Mouse (Mus musculus): Measurements from ENCODE around the gene Olfr784. TPM values are rescaled to one million over a fixed set of nuclear protein-coding genes. Genes with fewer than 3 reads are reported as not detected.
"Not testable (repeated sequence)": the region's sequence is repeated elsewhere in the genome, so short reads cannot be mapped to it uniquely, and the experiment has no call there.

Olfr784 gene
- 0.13 and 0.16 TPM in 2 replicates for polyA plus RNA-seq (2015; fragmentation: Nextera tagmentation; extraction: Ambion mirVana)

DNA sequence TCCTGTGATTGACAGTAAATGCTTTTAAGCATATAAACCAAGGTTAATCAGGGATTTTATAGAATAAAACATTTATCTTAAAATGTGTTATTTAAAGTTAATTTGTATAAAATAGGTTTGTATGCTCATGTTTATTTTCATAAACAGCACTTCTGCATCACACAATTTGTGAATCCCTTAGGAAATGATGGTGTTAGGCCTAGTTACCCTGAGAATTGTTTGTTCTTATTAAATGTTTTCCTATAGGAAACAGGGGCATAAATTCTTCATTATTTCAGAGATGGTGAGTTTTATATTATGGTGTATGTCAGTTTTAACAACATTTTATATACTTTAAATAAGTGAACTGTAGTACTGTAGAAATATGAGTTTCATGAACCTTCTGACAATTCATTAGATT, at the start of gene Olfr784:
Gene Olfr784, plus strand, starts transcription at position 301 of the 400 bp plus-strand sequence.
- H3K36me3 ChIP-seq: no peaks in the 10 kb centered on the region
- no peaks in the 10 kb centered on the region for H3K9me3 ChIP-seq
- no peak for ATAC-seq (ENCODE audit: low FRiP score, low read depth)
- no peak within 1 kb of the TSS for H3K4me3 ChIP-seq
- no peaks in the 10 kb centered on the region for H3K4me1 ChIP-seq (replicated peaks)
- no peak within 1 kb of the TSS for H3K27ac ChIP-seq (replicated peaks)
- H3K9ac ChIP-seq: no peak within 1 kb of the TSS
- H3K27me3 ChIP-seq: no peaks in the 10 kb centered on the region
- H3K4me2 ChIP-seq: no peak within 1 kb of the TSS

GRCm38 (mm10) chr10:129348550-129348949, 35.3 kb upstream of the Olfr784 start, which contains the start of gene Olfr782:
Gene Olfr782 (plus strand): TSS chr10:129348850.
- no peak within 1 kb of the TSS for H3K4me3 ChIP-seq
- WGBS: 79% methylated on average over 3 of the region's 3 CpGs
- no peaks in the 10 kb centered on the region for H3K9me3 ChIP-seq
- no peaks in the 10 kb centered on the region for H3K4me1 ChIP-seq (replicated peaks)
- no peak within 1 kb of the TSS for H3K4me2 ChIP-seq
- H3K36me3 ChIP-seq: no peaks in the 10 kb centered on the region
- no peak within 1 kb of the TSS for H3K27ac ChIP-seq (replicated peaks)
- H3K27me3 ChIP-seq: no peaks in the 10 kb centered on the region
- H3K9ac ChIP-seq: no peak within 1 kb of the TSS
- ATAC-seq (ENCODE audit: low FRiP score, low read depth): no peak

- not testable (repeated sequence) for H3K9ac ChIP-seq; H3K36me3 ChIP-seq; H3K4me3 ChIP-seq; H3K4me2 ChIP-seq; H3K27me3 ChIP-seq; ATAC-seq (ENCODE audit: low FRiP score, low read depth); H3K27ac ChIP-seq (replicated peaks); H3K4me1 ChIP-seq (replicated peaks); H3K9me3 ChIP-seq
- WGBS: 78% methylated on average over 2 of the region's 2 CpGs
These were observed 31.4 kb upstream of the Olfr784 start for GRCm38 (mm10) chr10:129352475-129352874.

DNA sequence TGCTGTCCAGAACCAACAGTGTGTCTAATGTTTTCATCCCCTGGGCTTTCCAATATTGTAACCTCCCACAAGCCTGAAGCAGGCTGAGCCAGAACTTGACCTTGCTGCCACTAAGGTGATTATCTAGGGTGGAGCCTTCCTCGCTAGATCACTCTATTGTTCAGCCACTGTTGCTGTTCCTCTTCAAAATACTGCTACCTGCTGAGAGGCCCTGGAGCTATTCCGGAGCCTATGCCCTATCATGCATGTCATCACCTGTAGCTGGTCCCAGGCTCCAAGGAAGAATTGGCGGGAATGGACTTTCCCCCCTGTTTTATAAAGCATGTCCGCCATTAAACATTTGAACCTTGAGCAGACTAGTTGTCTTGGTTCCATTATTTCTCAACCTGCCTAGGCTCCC, 27.4 kb upstream of the Olfr784 start:
- H3K4me3 ChIP-seq; H3K36me3 ChIP-seq; H3K9me3 ChIP-seq; H3K9ac ChIP-seq; ATAC-seq (ENCODE audit: low FRiP score, low read depth); H3K27ac ChIP-seq (replicated peaks); H3K4me1 ChIP-seq (replicated peaks); H3K4me2 ChIP-seq; H3K27me3 ChIP-seq: not testable (repeated sequence)
- WGBS: 85% methylated on average over 4 of the region's 4 CpGs

DNA sequence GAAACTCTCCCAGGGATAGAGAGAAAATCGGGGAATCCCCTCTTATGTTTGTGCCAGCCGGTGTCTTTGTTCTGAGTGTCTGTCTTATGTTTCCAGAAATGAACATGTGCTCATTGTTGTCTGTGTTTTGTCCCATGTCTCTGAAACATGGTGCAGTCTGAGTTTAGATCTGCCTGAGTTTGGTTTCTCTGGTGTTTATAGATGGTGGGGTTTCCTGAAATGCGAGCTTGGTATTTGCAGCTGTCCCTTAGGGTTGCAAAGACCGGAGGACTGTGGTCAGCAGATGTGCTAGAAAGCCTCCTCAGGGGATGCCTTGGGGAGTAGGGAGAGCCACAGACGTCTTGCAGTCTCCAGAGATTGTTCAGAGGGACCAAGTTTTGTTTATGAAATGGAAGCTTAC, 26.6 kb upstream of the Olfr784 start:
- WGBS: 83% methylated on average over 5 of the region's 5 CpGs
- Histone ChIP-seq H3K9me3 (0 out of 2 replicates have a peak, but pooled peaks cover 3% of the 10 kb centered on the region), H3K27me3 (no peaks in the 10 kb centered on the region), H3K4me2 (no peak overlapping the region), H3K4me1 (replicated peaks) (no peaks in the 10 kb centered on the region), H3K27ac (replicated peaks) (no peak overlapping the region), H3K36me3 (no peaks in the 10 kb centered on the region), H3K4me3 (no peak overlapping the region), H3K9ac (no peak overlapping the region)
- ATAC-seq (ENCODE audit: low FRiP score, low read depth): no peak

DNA sequence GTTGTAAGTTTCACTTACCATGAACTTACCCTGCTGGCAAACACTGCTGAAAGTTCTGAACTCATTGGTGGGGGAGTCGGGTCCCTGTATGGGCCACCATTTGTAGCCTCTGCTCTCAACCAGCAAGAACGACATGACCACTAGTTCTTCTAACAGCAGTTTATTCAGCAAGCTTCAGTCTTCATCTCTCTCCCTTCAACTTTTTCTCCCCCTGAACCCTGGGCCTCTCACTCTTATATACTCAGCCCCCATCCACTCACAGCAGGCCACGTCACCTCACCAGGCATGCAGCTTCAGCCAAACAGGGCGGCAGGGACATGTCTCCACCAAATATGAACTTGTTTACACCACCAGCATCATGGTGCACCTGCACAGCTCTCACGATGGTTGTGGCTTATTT, 9.8 kb upstream of the Olfr784 start:
- not testable (repeated sequence) for H3K9me3 ChIP-seq, H3K36me3 ChIP-seq

DNA sequence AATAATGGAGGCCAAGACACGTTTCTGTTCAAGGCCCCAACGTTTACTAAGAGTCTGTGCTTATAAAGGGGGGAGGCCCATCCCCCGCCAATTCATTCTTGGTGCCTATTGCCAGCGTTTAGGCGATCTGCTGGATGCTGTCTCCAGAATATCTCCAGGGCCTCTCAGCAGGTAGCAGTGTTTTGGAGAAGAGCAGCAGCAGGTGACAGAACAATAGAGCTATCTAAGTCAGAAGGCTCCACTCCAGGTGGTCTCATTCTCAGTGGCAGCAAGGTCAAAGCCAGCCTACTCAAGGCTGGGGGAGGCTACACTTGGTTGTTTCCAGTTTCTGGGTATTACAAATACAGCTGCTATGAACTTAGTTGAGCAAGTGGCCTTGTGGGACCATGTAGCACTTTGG, 17.0 kb downstream of the Olfr784 start:
- Histone ChIP-seq H3K27me3 (no peaks in the 10 kb centered on the region), H3K4me2 (no peak overlapping the region), H3K27ac (replicated peaks) (no peak overlapping the region), H3K4me3 (no peak overlapping the region), H3K4me1 (replicated peaks) (no peaks in the 10 kb centered on the region), H3K9ac (no peak overlapping the region), H3K9me3 (no peaks in the 10 kb centered on the region), H3K36me3 (no peaks in the 10 kb centered on the region)
- 39% methylated on average over 5 of the region's 5 CpGs for WGBS
- ATAC-seq (ENCODE audit: low FRiP score, low read depth): no peak

More for the DNA sequence above, 9.8 kb upstream of the Olfr784 start:
- H3K4me1 ChIP-seq (replicated peaks); ATAC-seq (ENCODE audit: low FRiP score, low read depth); H3K27ac ChIP-seq (replicated peaks); H3K4me2 ChIP-seq; H3K27me3 ChIP-seq; H3K9ac ChIP-seq; H3K4me3 ChIP-seq: not testable (repeated sequence)
- 95% methylated on average over 5 of the region's 5 CpGs for WGBS

- Histone ChIP-seq H3K27me3 (no peaks in the 10 kb centered on the region), H3K9ac (no peak within 1 kb of the TSS), H3K27ac (replicated peaks) (no peak within 1 kb of the TSS), H3K4me2 (no peak within 1 kb of the TSS), H3K4me3 (no peak within 1 kb of the TSS), H3K9me3 (no peaks in the 10 kb centered on the region), H3K36me3 (no peaks in the 10 kb centered on the region), H3K4me1 (replicated peaks) (no peaks in the 10 kb centered on the region)
- no peak for ATAC-seq (ENCODE audit: low FRiP score, low read depth)
- WGBS: 78% methylated on average over 2 of the region's 2 CpGs
These were observed 21.2 kb downstream of the Olfr784 start, which contains the start of gene Olfr785 for GRCm38 (mm10) chr10:129405126-129405525. Gene Olfr785 (plus strand): TSS chr10:129405426.

- no peak within 1 kb of the TSS for H3K4me2 ChIP-seq
- ATAC-seq (ENCODE audit: low FRiP score, low read depth): no peak
- H3K27ac ChIP-seq (replicated peaks): no peak within 1 kb of the TSS
- no peaks in the 10 kb centered on the region for H3K36me3 ChIP-seq
- H3K4me1 ChIP-seq (replicated peaks): no peaks in the 10 kb centered on the region
- no peak within 1 kb of the TSS for H3K9ac ChIP-seq
- no peaks in the 10 kb centered on the region for H3K9me3 ChIP-seq
- no peaks in the 10 kb centered on the region for H3K27me3 ChIP-seq
- H3K4me3 ChIP-seq: no peak within 1 kb of the TSS
These were observed 43.1 kb downstream of the Olfr784 start, which contains the start of gene Olfr786 for GRCm38 (mm10) chr10:129427006-129427405. Gene Olfr786 (plus strand): TSS chr10:129427306.

Other genes with a start within 250 kb of the Olfr784 start
- not detected in 2 replicates for gene Olfr770, start 245.1 kb upstream of the Olfr784 start, polyA plus RNA-seq (2015; fragmentation: Nextera tagmentation; extraction: Ambion mirVana)
- gene Olfr771, start 219.3 kb upstream of the Olfr784 start, polyA plus RNA-seq (2015; fragmentation: Nextera tagmentation; extraction: Ambion mirVana): not detected in 2 replicates
- not detected in 2 replicates for gene Olfr772, start 206.2 kb upstream of the Olfr784 start, polyA plus RNA-seq (2015; fragmentation: Nextera tagmentation; extraction: Ambion mirVana)
- not detected in 2 replicates for gene Olfr773, start 196.7 kb upstream of the Olfr784 start, polyA plus RNA-seq (2015; fragmentation: Nextera tagmentation; extraction: Ambion mirVana)
- not detected in 2 replicates for gene Olfr774, start 147.9 kb upstream of the Olfr784 start, polyA plus RNA-seq (2015; fragmentation: Nextera tagmentation; extraction: Ambion mirVana)
- gene Olfr775, start 135.7 kb upstream of the Olfr784 start, polyA plus RNA-seq (2015; fragmentation: Nextera tagmentation; extraction: Ambion mirVana): not detected in 2 replicates
- not detected in 2 replicates for gene Olfr776, start 125.0 kb upstream of the Olfr784 start, polyA plus RNA-seq (2015; fragmentation: Nextera tagmentation; extraction: Ambion mirVana)
- gene Olfr777, start 112.6 kb upstream of the Olfr784 start, polyA plus RNA-seq (2015; fragmentation: Nextera tagmentation; extraction: Ambion mirVana): not detected in 2 replicates
- not detected in 2 replicates for gene Olfr780, start 66.0 kb upstream of the Olfr784 start, polyA plus RNA-seq (2015; fragmentation: Nextera tagmentation; extraction: Ambion mirVana)
- not detected in 2 replicates for gene Olfr781, start 55.2 kb upstream of the Olfr784 start, polyA plus RNA-seq (2015; fragmentation: Nextera tagmentation; extraction: Ambion mirVana)
- gene Olfr782, start 35.2 kb upstream of the Olfr784 start, polyA plus RNA-seq (2015; fragmentation: Nextera tagmentation; extraction: Ambion mirVana): not detected in 2 replicates
- gene Olfr785, start 21.3 kb downstream of the Olfr784 start, polyA plus RNA-seq (2015; fragmentation: Nextera tagmentation; extraction: Ambion mirVana): not detected in 2 replicates
- not detected in 2 replicates for gene Olfr786, start 43.2 kb downstream of the Olfr784 start, polyA plus RNA-seq (2015; fragmentation: Nextera tagmentation; extraction: Ambion mirVana)
- gene Olfr787, start 77.8 kb downstream of the Olfr784 start, polyA plus RNA-seq (2015; fragmentation: Nextera tagmentation; extraction: Ambion mirVana): not detected in 2 replicates
- not detected in 2 replicates for gene Olfr788, start 86.9 kb downstream of the Olfr784 start, polyA plus RNA-seq (2015; fragmentation: Nextera tagmentation; extraction: Ambion mirVana)
- not detected in 2 replicates for gene Olfr789, start 100.7 kb downstream of the Olfr784 start, polyA plus RNA-seq (2015; fragmentation: Nextera tagmentation; extraction: Ambion mirVana)
- not detected in 2 replicates for gene Olfr790, start 114.4 kb downstream of the Olfr784 start, polyA plus RNA-seq (2015; fragmentation: Nextera tagmentation; extraction: Ambion mirVana)
- not detected in 2 replicates for gene Olfr791, start 137.7 kb downstream of the Olfr784 start, polyA plus RNA-seq (2015; fragmentation: Nextera tagmentation; extraction: Ambion mirVana)
- not detected in 2 replicates for gene Olfr792, start 155.1 kb downstream of the Olfr784 start, polyA plus RNA-seq (2015; fragmentation: Nextera tagmentation; extraction: Ambion mirVana)
- gene Olfr794, start 183.6 kb downstream of the Olfr784 start, polyA plus RNA-seq (2015; fragmentation: Nextera tagmentation; extraction: Ambion mirVana): not detected in 2 replicates
- gene Olfr796, start 228.5 kb downstream of the Olfr784 start, polyA plus RNA-seq (2015; fragmentation: Nextera tagmentation; extraction: Ambion mirVana): not detected in 2 replicates
- gene Olfr798, start 243.9 kb downstream of the Olfr784 start, polyA plus RNA-seq (2015; fragmentation: Nextera tagmentation; extraction: Ambion mirVana): not detected in 2 replicates

All from hindbrain, embryonic 15.5 days (tissue).